Comparison of ENCODE assay signal across 23 mouse cellular contexts in the genomic region with DNA sequence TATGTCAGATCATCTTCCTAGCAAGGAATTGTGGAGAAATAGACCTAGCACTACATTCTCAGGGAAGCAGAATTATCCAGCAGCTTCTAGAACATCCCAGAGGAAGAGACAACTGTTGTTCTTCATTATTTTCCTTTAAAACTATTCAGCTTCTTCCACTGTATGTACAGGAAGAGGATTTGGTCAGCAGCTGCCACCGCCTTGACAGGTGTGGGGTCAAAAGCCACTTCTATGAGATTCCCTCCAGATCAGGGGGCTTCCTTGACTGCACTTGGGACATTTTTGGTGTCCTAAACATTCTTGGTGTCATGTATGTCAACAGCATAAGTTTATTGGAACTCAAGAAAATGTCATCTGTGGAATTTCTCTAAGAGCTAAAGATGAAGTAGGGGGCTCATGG. TPM values are rescaled to one million over a fixed set of nuclear protein-coding genes. Genes with fewer than 3 reads are reported as not detected.
DNase-seq lines count a peak whose midpoint lies in the region; ATAC-seq and TF ChIP-seq lines count a peak whose summit lies in the region.
"Had no signal": no experiment of that assay in that cellular context is flagged by ENCODE, and none has a peak within 500 bp of the region (broad histone marks: within the 10 kb centered on the region; RNA-seq: fewer than 3 reads in every experiment).

No protein-coding gene starts in this region.

- H3ac ChIP-seq in myocyte (ENCODE audit: control insufficient read depth, insufficient read length): no peak overlapping the region

- peaks cover 6% of the 10 kb centered on the region; the same call in 1 of the 2 replicates for H3K4me1 ChIP-seq in midbrain, embryonic 11.5 days (ENCODE audit: control insufficient read depth, insufficient read depth, low read length)
- peaks cover 17% of the 10 kb centered on the region for H3K4me1 ChIP-seq in midbrain, embryonic 13.5 days (replicated peaks)
- H3K4me1 ChIP-seq in testis, adult 2 months (ENCODE audit: control insufficient read depth, insufficient read depth, low read length): no peaks in the 10 kb centered on the region; the same call in 1 of the 2 replicates

- no peaks in the 10 kb centered on the region for H3K36me3 ChIP-seq in midbrain, embryonic 11.5 days (ENCODE audit: control insufficient read depth, insufficient read depth, low read length)
- H3K36me3 ChIP-seq in midbrain, embryonic 13.5 days: no peaks in the 10 kb centered on the region
- H3K36me3 ChIP-seq in testis, adult 2 months (ENCODE audit: control insufficient read depth, insufficient read depth, low read length): no peaks in the 10 kb centered on the region
- H3K36me3 ChIP-seq in myocyte (ENCODE audit: control insufficient read depth, insufficient read depth): no peaks in the 10 kb centered on the region
- H3K36me3 ChIP-seq: G1E had no signal

- H3K27ac ChIP-seq in gastrocnemius, adult 2 months: peak overlapping the region; percentile 38; the same call in 1 of the 2 replicates
- no peak overlapping the region for H3K27ac ChIP-seq in midbrain, embryonic 11.5 days (ENCODE audit: low read depth, low read length)
- H3K27ac ChIP-seq in midbrain, embryonic 13.5 days: no peak overlapping the region
- no peak overlapping the region for H3K27ac ChIP-seq in testis, adult 2 months (ENCODE audit: control insufficient read depth, insufficient read depth, low read depth, low read length)

- no peak for TF ChIP-seq CTCF in gastrocnemius, adult 2 months (IDR thresholded peaks at IDR 0.05)
- no peak for TF ChIP-seq CTCF in testis, adult 2 months (IDR thresholded peaks at IDR 0.05; ENCODE audit: control insufficient read depth, insufficient read depth, insufficient replicate concordance, low read depth, low read length)

- intact Hi-C loops in gastrocnemius, adult 2 months (cut with DNase I): loop anchor here (10.0 kb wide), 1 partner anchor 186 kb away; no protein-coding TSS in a partner anchor
- intact Hi-C loops in gastrocnemius, postnatal 36 days (cut with DNase I): no loop called here

- no peaks in the 10 kb centered on the region for H3K79me2 ChIP-seq in myocyte (ENCODE audit: control insufficient read depth, insufficient read depth)

- DNase-seq in gastrocnemius, adult 2 months: no peak
- no peak for DNase-seq in gastrocnemius, postnatal 36 days
- DNase-seq in midbrain, embryonic 11.5 days (ENCODE audit: low spot score, missing footprints): peak; percentile 21
- no peak for DNase-seq in testis, postnatal 10 days (ENCODE audit: low spot score)
- DNase-seq in layer of hippocampus, postnatal 14 days (ENCODE audit: low spot score in 2 of 2): no peak
- DNase-seq: adrenal gland, adult 2 months; adrenal gland, adult 8-10 months; adrenal gland, postnatal 10 days; adrenal gland, postnatal 14 days; adrenal gland, postnatal 25 days; adrenal gland, postnatal 36 days; B cell, adult 2 months; cerebellum, adult 11 months; cerebellum, adult 11-12 months had no signal

- no peak overlapping the region for H3K9ac ChIP-seq in midbrain, embryonic 11.5 days (ENCODE audit: low read length)
- no peak overlapping the region for H3K9ac ChIP-seq in midbrain, embryonic 13.5 days (replicated peaks)

- H3K4me2 ChIP-seq in midbrain, embryonic 11.5 days: no peak overlapping the region
- H3K4me2 ChIP-seq in midbrain, embryonic 13.5 days (replicated peaks): no peak overlapping the region
- H3K4me2 ChIP-seq in myocyte (ENCODE audit: low read depth): no peak overlapping the region

- WGBS in midbrain, embryonic 11.5 days: 97% methylated on average over 1 of the region's 1 CpGs
- WGBS in midbrain, embryonic 13.5 days: 90% methylated on average over 1 of the region's 1 CpGs

- H3K9me3 ChIP-seq in midbrain, embryonic 11.5 days (ENCODE audit: control insufficient read depth, low read length): no peaks in the 10 kb centered on the region
- H3K9me3 ChIP-seq in midbrain, embryonic 13.5 days: no peaks in the 10 kb centered on the region

- H3K27me3 ChIP-seq in midbrain, embryonic 11.5 days (ENCODE audit: control insufficient read depth, insufficient read depth, low read length): no peaks in the 10 kb centered on the region
- H3K27me3 ChIP-seq in midbrain, embryonic 13.5 days: 0 out of 2 replicates have a peak, but pooled peaks cover 5% of the 10 kb centered on the region
- no peaks in the 10 kb centered on the region for H3K27me3 ChIP-seq in testis, adult 2 months (ENCODE audit: control insufficient read depth, insufficient read depth, low read length)
- H3K27me3 ChIP-seq in myocyte (ENCODE audit: control insufficient read depth, insufficient read depth, insufficient read length): no peaks in the 10 kb centered on the region
- H3K27me3 ChIP-seq: CH12.LX, Patski had no signal

- peak overlapping the region; percentile 53 for H3K4me3 ChIP-seq in gastrocnemius, adult 2 months
- no peak overlapping the region for H3K4me3 ChIP-seq in midbrain, embryonic 11.5 days (ENCODE audit: low read depth, low read length)
- H3K4me3 ChIP-seq in midbrain, embryonic 13.5 days (replicated peaks): no peak overlapping the region
- H3K4me3 ChIP-seq in testis, adult 2 months (ENCODE audit: control insufficient read depth, low read depth, low read length): peak overlapping the region; percentile 32; the same call in 1 of the 2 replicates
- no peak overlapping the region for H3K4me3 ChIP-seq in myocyte

- ATAC-seq in midbrain, embryonic 11.5 days (ENCODE audit: low FRiP score): no peak
- ATAC-seq in midbrain, embryonic 13.5 days: no peak
- ATAC-seq: activated CD4-positive, CD25-positive, alpha-beta regulatory T cell, adult 4 months; CD4-positive, CD25-positive, alpha-beta regulatory T cell, adult 4 months; Patski had no signal

- TF ChIP-seq POLR2A in testis, adult 2 months (IDR thresholded peaks at IDR 0.05; ENCODE audit: control insufficient read depth, low read depth, low read length): no peak
- TF ChIP-seq POLR2A in myocyte (IDR thresholded peaks at IDR 0.05; ENCODE audit: insufficient read length, low read depth): no peak

TF ChIP-seq in myocyte, 11 proteins besides CTCF, POLR2A, EP300 and RAD21:
- TF ChIP-seq MYOG (IDR thresholded peaks at IDR 0.05; ENCODE audit: control insufficient read depth in 1 of 3, insufficient read depth in 1 of 3, insufficient read length in 2 of 3, low read depth in 2 of 3) (peak in 1 of 3 experiments; percentile 24), POLR2AphosphoS2 (IDR thresholded peaks at IDR 0.05; ENCODE audit: insufficient read length, low read depth) (no peak), MYOD1 (IDR thresholded peaks at IDR 0.05; ENCODE audit: control insufficient read depth in 1 of 3, insufficient read length in 2 of 3, low read depth in 2 of 3) (peak in 2 of 3 experiments; percentile 50 to 58)

RNA-seq across cellular contexts. Expression of gene Lmcd1, which starts 5.2 kb away (rescaled TPM):
- 100 to 1,000 TPM in 1 of 2 experiments, 10 to 100 TPM in 1; 70.8 to 175 TPM for total RNA-seq in gastrocnemius, adult 2 months (2021)
- 100 to 1,000 TPM in 1 of 2 experiments, 10 to 100 TPM in 1; 62.6 to 127 TPM for total RNA-seq in gastrocnemius, postnatal 36 days (2021)
- 3.0 and 3.8 TPM in 2 replicates for polyA plus RNA-seq in midbrain, embryonic 11.5 days (2014; fragmentation: Nextera tagmentation; extraction: Ambion mirVana)
- polyA plus RNA-seq in midbrain, embryonic 13.5 days (2015; fragmentation: Nextera tagmentation; extraction: Ambion mirVana): 12.3 and 17.5 TPM in 2 replicates
- 1.2 and 1.4 TPM in 2 replicates for polyA plus RNA-seq in testis, adult 2 months (2012; rRNA removed)
- 4.9 TPM for polyA plus RNA-seq in myocyte (2012; fragmentation: generic; extraction: Trizol)
- 1 to 10 TPM; 5.4 to 6.0 TPM for total RNA-seq in layer of hippocampus, postnatal 14 days (2021)
- total RNA-seq: MEL had no signal
- polyA plus RNA-seq: activated CD4-positive, CD25-positive, alpha-beta regulatory T cell, adult 4 months; CD4-positive, CD25-positive, alpha-beta regulatory T cell, adult 4 months; G1E had no signal

Comparison
In these comparisons a context has a peak if more than half of its experiments do, and no peak if none do; other contexts are left out.
1. H3K4me3 ChIP-seq: peak in gastrocnemius, adult 2 months (single experiment) and testis, adult 2 months (single experiment); none in midbrain, embryonic 11.5 days (single experiment), midbrain, embryonic 13.5 days (single experiment) and myocyte (single experiment).